Mouse (Mus musculus) ES-E14 (cell line): ENCODE results near the gene Stac. TPM values are rescaled to one million over a fixed set of nuclear protein-coding genes. Genes with fewer than 3 reads are reported as not detected.

Experiments
- DNase-seq: peaks from one replicate; pipeline ENCODE4 v3.0.0-alpha.2; 2013; ENCODE audit warnings: low read depth, low spot score
- H3K27ac ChIP-seq: 2 replicates; pipeline ENCODE4 v1.5.1; 2012; ENCODE audit warnings: low read depth, mild to moderate bottlenecking, low read length, moderate library complexity, mixed read lengths; ENCODE audit not compliant: poor library complexity, insufficient read depth, severe bottlenecking
- H3K36me3 ChIP-seq: 2 replicates; pipeline ENCODE4 v1.6.1; 2012; ENCODE audit warnings: mild to moderate bottlenecking, low read length, moderate library complexity, mixed read lengths; ENCODE audit not compliant: control insufficient read depth, poor library complexity, insufficient read depth, severe bottlenecking
- H3K4me1 ChIP-seq, 2 experiments: fragments of 150-350 bp in 1 of 2; sonication (generic) in 1 of 2; 2 replicates each; pipeline ENCODE4 v1.6.1; 2012; ENCODE audit warnings: low read length in 2 of 2, mild to moderate bottlenecking in 1 of 2, mixed read lengths in 1 of 2; ENCODE audit not compliant: control insufficient read depth in 2 of 2, insufficient read depth in 2 of 2, poor library complexity in 1 of 2
- H3K4me3 ChIP-seq, 2 experiments: fragments of 150-350 bp in 1 of 2; sonication (generic) in 1 of 2; 2 replicates each; pipeline ENCODE4 v1.5.1; 2012; ENCODE audit warnings: low read length in 2 of 2, low read depth in 1 of 2, mild to moderate bottlenecking in 1 of 2, mixed read lengths in 1 of 2; ENCODE audit not compliant: insufficient read depth in 1 of 2, poor library complexity in 1 of 2, severe bottlenecking in 1 of 2
- H3K9ac ChIP-seq: 2 replicates; pipeline ENCODE4 v1.6.1; 2012; ENCODE audit warnings: low read depth, mild to moderate bottlenecking, low read length, mixed read lengths; ENCODE audit not compliant: poor library complexity, insufficient read depth, severe bottlenecking
- H3K9me3 ChIP-seq: fragments of 150-350 bp; sonication (generic); 2 replicates; pipeline ENCODE4 v1.6.1; 2012; ENCODE audit warnings: low read depth, mild to moderate bottlenecking, low read length; ENCODE audit not compliant: control insufficient read depth, insufficient read depth
- CHD2 ChIP-seq: IDR thresholded peaks from 2 replicates; pipeline ENCODE4 v1.6.1; 2014; ENCODE audit warnings: mild to moderate bottlenecking, low read depth, low read length, inconsistent platforms
- HCFC1 ChIP-seq: IDR thresholded peaks from 2 replicates; pipeline ENCODE4 v1.6.1; 2012; ENCODE audit warnings: low read length, inconsistent platforms, borderline replicate concordance; ENCODE audit not compliant: insufficient read depth
- MAFK ChIP-seq: IDR thresholded peaks from 2 replicates; pipeline ENCODE4 v1.6.1; 2014; ENCODE audit warnings: mild to moderate bottlenecking, low read depth, low read length, inconsistent platforms; ENCODE audit not compliant: insufficient read depth
- ZC3H11A ChIP-seq: IDR thresholded peaks from 2 replicates; pipeline ENCODE4 v1.6.1; 2012; ENCODE audit warnings: low read depth, mild to moderate bottlenecking, inconsistent platforms, low read length, borderline replicate concordance
- ZNF384 ChIP-seq: IDR thresholded peaks from 2 replicates; pipeline ENCODE4 v1.6.1; 2012; ENCODE audit warnings: low read depth, low read length, inconsistent platforms
- in situ Hi-C, 2 experiments: fragments of 600-800 bp; cut with MboI; formaldehyde crosslinking; loops; one replicate each; pipeline ENCODE4 v1.15.1; 2025; ENCODE audit warnings: low sequenced_read_pairs in 2 of 2, inconsistent platforms in 1 of 2; ENCODE audit not compliant: unreplicated experiment in 2 of 2
- total RNA-seq: library from RNA; depleted of rRNA; stranded (reverse); fragments of 300-350 nt; gene quantifications from 2 replicates; pipeline ENCODE4 v1.2.3, GENCODE M21; 2012

The Stac gene
- total RNA-seq, 1 experiment: 0.45 TPM

GRCm38 (mm10) chr9:111552865-111553264 lies 137.3 kb downstream of the Stac start:
- TF ChIP-seq HCFC1 (no peak), ZC3H11A (no peak), ZNF384 (no peak), CHD2 (no peak), MAFK (no peak)
- DNase-seq: no peak
- no peak overlapping the region for H3K4me3 ChIP-seq
- no peak overlapping the region for H3K27ac ChIP-seq
- in situ Hi-C loops: no loop called here
- no peak overlapping the region for H3K9ac ChIP-seq
- no peaks in the 10 kb centered on the region for H3K36me3 ChIP-seq
- H3K9me3 ChIP-seq: no peaks in the 10 kb centered on the region
- no peaks in the 10 kb centered on the region for H3K4me1 ChIP-seq

GRCm38 (mm10) chr9:111551461-111552190 lies 138.5 kb downstream of the Stac start:
- Histone ChIP-seq H3K36me3 (no peaks in the 10 kb centered on the region), H3K4me1 (no peaks in the 10 kb centered on the region), H3K27ac (no peak overlapping the region), H3K9ac (no peak overlapping the region), H3K9me3 (no peaks in the 10 kb centered on the region), H3K4me3 (no peak overlapping the region)
- peak; percentile 54 for DNase-seq
- no peak for TF ChIP-seq ZNF384
- peak; percentile 77; the same call in 1 of the 2 replicates for TF ChIP-seq ZC3H11A
- no peak for TF ChIP-seq CHD2
- no peak for TF ChIP-seq HCFC1
- in situ Hi-C loops: no loop called here

GRCm38 (mm10) chr9:111550963-111551321 lies 139.2 kb downstream of the Stac start:
- no peak for TF ChIP-seq HCFC1
- no peak for TF ChIP-seq CHD2
- TF ChIP-seq ZC3H11A: no peak
- TF ChIP-seq ZNF384: no peak
- Histone ChIP-seq H3K9ac (no peak overlapping the region), H3K27ac (no peak overlapping the region), H3K4me3 (no peak overlapping the region), H3K4me1 (no peaks in the 10 kb centered on the region), H3K36me3 (no peaks in the 10 kb centered on the region), H3K9me3 (no peaks in the 10 kb centered on the region)
- in situ Hi-C loops: no loop called here
- DNase-seq: no peak

- TF ChIP-seq ZNF384: no peak
- TF ChIP-seq HCFC1: no peak
- TF ChIP-seq CHD2: no peak
- no peak for TF ChIP-seq ZC3H11A
- TF ChIP-seq MAFK: no peak
- no peaks in the 10 kb centered on the region for H3K4me1 ChIP-seq
- H3K9ac ChIP-seq: no peak overlapping the region
- in situ Hi-C loops: no loop called here
- no peak overlapping the region for H3K4me3 ChIP-seq
- no peak overlapping the region for H3K27ac ChIP-seq
- DNase-seq: no peak
- no peaks in the 10 kb centered on the region for H3K36me3 ChIP-seq
- H3K9me3 ChIP-seq: no peaks in the 10 kb centered on the region
These were observed 139.7 kb downstream of the Stac start for GRCm38 (mm10) chr9:111550281-111550962.
